Mouse (Mus musculus) T-cell, adult 66 days (primary cell): ENCODE results near the gene Zfp81. TPM values are rescaled to one million over a fixed set of nuclear protein-coding genes. Genes with fewer than 3 reads are reported as not detected.

Experiments
- total RNA-seq, 2 experiments: library from RNA; stranded (reverse); gene quantifications; 3 replicates in 1 of 2; 4 replicates in 1 of 2; pipeline ENCODE4 v1.2.4; 2023

Gene Zfp81
- 10 to 100 TPM; 13.7 to 19.7 TPM for total RNA-seq

DNA sequence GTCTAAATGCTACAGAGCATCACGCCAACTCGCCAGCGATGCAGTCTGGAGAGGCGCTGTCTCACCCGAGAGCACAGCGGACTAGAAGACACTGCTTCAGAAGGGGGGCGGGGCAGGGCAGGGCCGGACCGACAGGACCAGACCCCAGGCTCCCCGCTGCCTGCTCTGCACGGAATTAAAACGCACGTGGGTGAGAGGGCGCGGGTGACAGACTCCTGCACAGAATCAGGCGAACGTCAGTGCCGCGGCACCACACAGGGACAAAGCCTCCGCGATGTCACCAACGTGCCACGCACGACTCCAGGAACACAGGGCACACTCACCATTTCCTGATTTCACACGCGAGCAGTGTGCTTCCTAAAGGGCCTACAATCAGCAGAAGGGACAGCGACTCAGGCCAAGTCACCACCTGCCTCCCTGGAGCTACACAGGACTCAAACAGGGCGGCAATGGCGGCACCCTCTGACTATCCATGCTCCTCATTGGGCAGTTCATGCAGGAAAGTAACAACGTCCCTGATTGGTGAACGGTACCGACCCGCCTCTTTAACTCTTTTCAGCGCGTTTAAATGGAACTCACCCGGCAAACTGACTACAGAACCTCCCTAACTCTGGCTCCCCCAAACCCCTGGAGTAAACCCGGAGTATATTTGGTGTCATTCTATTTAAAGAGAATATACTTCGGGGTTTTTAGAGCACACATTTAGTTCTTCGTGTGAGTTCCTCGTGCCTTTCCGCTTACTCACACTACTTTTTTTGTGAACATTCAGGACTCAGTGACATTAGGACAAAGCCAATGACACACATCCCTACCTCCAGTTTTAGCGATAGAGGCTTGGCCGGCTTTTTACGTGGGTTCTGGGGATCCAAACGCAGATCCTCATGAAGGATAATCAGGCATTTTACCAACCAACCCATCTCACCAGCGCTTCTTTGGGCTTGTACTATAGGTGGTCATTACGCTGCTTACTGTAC lies at the start of gene Zfp81:
Gene Zfp81, minus strand, starts transcription at position 468 of the 974 bp plus-strand sequence.

DNA sequence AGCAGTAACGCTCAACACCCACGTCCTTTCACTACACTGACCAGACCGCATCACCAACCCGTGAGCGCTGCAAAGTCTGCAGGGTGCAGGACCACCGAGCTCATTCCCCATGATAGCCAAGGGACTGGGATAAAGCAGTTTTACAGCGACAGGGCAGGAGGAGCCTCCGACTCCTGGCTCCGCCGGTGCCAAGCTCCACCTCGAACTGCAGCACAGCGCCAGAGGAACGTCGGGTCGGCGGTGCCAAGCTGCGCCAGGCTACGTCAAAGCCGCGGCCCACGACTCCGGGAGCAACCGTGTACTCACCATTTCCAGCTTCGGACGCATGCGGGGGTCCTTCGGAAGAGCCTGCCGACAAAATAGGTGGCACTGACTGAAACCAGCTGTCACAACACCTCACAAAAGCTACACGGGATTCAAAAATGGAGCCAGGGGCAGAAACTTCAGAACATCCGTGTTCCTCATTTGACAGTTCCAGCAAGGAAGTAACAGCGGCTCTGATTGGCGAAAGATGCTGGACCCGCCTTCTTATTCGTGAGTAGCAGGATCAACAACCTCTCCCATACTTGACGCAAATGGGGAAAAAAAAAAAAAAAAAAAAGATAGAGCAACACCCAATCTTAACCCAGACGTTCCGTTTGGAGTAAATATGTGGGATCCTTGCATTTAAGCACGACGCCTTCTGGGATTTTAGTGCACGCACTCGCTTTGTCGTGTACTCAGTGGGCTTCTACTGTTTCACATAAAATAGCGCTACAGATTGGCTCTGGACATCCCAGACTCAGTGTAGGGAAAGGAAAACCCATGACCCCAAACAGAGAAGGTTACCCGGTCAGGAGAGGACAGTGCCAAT lies 35.7 kb upstream of the Zfp81 start, which contains the start of gene Zfp101:
Gene Zfp101, minus strand, starts transcription at position 460 of the 853 bp plus-strand sequence.

DNA sequence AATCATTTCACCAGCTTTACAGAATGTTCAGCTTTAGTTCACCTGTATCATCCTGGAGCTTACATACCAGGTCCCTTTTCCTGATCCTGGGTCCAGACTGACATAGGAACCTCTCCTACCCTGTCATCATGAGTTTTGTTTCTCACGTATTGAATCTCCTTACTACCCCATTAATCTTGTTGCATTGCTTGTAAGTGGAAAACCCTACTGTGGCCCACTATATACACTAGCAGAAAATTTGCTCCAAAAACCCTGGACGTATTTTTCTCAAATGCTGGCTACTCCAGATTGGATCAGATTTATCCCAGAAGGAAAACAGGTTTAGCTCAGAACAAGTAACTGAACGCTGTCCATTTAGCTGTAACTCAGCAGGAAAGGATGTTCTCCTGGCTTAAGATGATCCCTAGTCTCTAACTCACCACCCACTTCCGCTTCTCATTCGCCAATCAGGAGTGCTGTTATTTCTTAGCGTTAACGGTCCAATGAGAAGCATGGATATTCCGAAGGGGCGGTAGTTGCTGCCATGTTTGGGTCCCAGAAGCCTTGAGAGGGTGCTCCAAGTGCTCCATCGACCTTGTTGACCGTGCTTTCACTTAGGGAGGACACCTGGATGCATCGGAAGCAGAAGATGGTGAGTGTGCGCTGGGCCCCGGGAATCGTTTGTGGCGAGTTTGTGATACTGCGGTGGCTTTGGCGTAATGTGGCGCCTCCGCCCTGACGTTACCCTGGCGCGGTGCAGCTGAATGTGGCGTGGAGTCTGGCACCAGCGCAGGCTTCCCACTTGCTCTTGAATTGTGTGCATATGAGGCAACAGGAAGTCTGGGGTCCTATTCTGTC lies 69.4 kb downstream of the Zfp81 start, which contains the start of gene Zfp955b:
Gene Zfp955b, plus strand, starts transcription at position 506 of the 837 bp plus-strand sequence.

Other genes with a start within 250 kb of the Zfp81 start
- not detected for gene Morc2b, start 219.2 kb downstream of the Zfp81 start, total RNA-seq
- not detected for gene Olfr55, start 190.4 kb downstream of the Zfp81 start, total RNA-seq
- gene Olfr239, start 167.6 kb downstream of the Zfp81 start, total RNA-seq, result not detected
- gene Olfr1564, start 137.2 kb downstream of the Zfp81 start, total RNA-seq, result not detected
- gene Zfp955a, start 103.7 kb downstream of the Zfp81 start, total RNA-seq, result 10 to 100 TPM in 1 of 2 experiments, 1 to 10 TPM in 1; 9.4 to 10.1 TPM
- not detected for gene Olfr63, start 94.2 kb downstream of the Zfp81 start, total RNA-seq
- 10 to 100 TPM; 10.5 to 16.1 TPM for gene Zfp955b, start 69.3 kb downstream of the Zfp81 start, total RNA-seq
- 1 to 10 TPM; 8.0 to 8.8 TPM for gene Zfp101, start 35.8 kb upstream of the Zfp81 start, total RNA-seq
- gene Actl9, start 74.0 kb upstream of the Zfp81 start, total RNA-seq, result not detected
- 100 to 1,000 TPM; 177 TPM for gene Adamts10, start 165.3 kb upstream of the Zfp81 start, total RNA-seq
- 10 to 100 TPM; 44.0 to 50.0 TPM for gene Myo1f, start 196.8 kb upstream of the Zfp81 start, total RNA-seq